Mouse (Mus musculus): ENCODE data around the gene Hbp1. TPM values are rescaled to one million over a fixed set of nuclear protein-coding genes. Genes with fewer than 3 reads are reported as not detected.

Hbp1 gene
- total RNA-seq, 2 experiments from 2014 or later, result 106 to 116 TPM

- DNase-seq, result no peak
These were observed 44.4 kb downstream of the Hbp1 start for GRCm38 (mm10) chr12:31905696-31906551.

DNA sequence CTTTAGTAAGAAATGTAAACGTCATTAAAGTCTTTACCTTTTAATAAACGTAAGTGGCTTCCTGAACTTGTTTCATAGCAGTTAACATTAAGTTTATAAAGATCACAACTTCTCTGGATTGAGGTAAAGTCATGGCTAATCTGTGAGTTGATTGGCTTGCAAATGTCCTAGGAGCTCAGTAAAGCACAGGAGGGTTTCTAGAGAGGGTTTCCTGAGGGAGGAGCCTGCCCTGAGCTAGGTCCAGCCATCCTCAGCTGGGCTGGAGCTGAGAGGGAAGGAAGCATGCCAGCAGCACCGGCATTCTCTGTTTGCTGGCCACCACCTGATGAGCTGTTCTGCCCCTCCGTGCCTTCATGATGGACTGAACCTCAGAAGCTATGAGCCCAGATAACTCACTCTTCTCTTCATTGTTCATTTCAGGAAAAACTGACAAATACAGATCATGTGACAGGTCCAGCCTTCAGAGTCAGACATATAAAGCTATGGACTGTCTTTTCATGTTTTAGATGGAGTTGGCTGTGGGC is 49.9 kb downstream of the Hbp1 start:
- DNase-seq, result no peak

DNA sequence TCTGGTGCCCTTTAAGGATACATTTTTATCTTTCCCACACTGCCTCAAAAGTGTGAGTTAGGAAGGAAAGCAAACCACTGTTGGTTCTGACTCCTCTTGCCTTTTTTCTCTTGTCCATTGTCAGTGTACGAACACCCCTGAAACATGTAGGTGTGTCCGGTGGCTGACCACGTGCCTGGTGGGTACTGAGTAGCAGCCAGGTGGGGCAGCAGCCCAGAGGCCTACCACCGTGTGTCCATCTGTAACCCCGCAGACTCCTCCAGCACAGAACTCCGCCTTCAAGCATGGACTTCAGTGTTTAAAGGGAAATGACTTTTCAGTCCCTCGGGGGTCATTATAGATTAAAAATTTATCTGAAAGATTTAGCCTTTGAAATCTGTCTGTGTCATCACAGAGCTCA is 52.9 kb downstream of the Hbp1 start:
- no peak for DNase-seq

DNA sequence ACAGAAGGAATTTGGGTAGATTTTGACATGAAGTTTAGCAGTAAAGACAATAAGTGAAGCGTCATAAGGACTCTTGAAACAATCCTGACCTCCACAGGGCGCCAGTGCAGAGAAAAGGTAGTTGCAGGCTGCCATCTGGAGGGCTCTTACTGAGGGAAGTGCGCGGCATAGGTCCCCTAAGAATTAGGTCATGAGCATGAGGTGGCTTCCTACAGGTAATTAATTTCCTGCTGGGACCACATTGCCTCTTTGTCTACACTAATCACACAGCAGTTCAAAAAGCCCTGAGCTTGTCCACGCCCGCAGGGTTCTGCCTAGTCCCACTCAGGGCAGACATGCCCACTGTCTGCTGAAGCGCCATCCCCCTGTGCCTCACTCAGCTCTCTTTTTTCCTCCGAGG is 53.3 kb downstream of the Hbp1 start:
- no peak for DNase-seq

DNA sequence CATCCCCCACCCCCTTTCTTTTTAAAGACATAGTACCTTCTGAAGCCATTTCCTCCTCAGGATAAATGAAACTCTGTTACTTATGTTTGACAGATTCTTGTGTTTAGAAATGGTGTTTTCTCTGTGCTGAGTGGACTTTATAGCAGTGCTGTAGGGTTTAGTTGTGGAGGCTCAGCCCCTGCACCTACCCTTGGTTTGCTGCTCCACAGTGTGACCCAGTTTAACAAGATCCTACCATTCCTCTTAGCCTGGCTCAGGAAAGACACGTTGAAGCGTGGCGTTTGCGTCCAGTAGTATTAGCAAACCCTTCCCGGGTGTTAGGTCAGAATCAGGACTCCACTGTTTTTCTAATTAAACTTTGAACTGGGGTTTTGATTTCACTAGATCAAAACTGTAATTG is 54.0 kb downstream of the Hbp1 start:
- DNase-seq, result no peak

DNA sequence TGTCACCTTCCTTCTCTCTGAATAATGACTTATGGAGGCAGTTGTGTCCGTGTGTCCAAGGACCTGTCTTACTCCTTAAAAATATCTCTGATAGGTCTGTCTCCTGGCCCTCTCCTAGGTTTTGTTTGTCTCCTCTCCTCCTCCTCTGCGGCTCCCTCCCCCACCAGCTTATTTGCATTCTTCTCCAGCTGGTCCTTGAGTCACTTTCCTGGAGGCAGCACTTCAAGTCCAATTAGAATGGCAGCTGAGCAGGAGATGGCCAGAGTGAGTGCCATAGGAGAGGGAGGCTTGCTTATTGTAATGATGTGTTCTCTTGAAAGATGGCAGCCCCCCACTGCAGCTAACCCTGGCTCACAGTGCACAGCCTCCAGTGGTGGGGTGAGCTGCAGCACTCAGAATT is 54.4 kb downstream of the Hbp1 start:
- DNase-seq, result no peak

DNA sequence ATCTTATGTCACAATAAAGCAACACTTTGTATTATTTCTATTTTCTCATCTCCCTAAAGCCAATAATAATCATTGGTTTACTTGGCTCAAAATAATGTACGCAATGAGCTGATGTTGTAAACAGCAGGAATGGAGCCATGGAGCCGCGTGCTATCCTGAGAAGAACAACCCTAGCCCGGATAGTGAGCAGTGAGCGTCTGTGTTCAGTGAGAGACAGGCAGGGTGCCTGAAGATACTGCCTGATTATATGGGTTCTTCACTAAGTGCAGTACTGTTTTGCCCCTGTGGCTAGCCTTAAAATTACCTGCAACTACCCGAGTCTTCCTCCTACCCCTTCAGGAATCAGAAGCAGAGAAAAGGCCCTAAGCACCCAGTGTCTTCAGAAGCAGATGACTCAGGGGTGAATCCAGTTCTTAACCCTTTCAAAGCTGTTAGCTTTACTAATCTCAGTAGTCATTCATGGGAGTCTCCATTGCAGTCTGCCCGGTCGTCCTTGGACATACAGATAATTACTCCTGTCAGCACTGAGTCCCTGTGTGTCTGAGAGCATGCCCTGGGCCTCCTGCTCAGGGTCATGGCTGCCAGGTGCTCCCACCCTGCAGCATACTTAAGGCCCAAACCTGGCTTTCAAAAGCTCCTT is 55.1 kb downstream of the Hbp1 start:
- DNase-seq, result no peak

DNA sequence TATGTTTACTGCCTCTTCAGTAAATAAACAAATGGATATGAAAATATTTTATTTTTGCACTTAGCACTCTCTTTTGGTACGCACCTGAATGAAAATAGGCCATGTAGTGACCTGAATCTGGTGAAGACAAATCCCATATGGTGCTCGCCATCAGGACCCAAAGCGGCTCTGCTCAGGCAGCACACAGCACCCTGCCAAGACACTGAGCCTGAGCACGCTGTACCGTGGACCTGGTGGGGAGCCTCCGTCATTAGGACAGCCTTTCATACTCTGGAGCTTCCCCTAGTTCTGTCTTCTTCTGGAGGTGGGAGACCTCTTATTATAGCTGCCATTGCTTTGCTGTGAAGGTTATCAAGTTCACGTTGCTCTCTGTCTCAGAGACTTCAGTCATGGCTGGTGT is 57.6 kb downstream of the Hbp1 start:
- no peak for DNase-seq

DNA sequence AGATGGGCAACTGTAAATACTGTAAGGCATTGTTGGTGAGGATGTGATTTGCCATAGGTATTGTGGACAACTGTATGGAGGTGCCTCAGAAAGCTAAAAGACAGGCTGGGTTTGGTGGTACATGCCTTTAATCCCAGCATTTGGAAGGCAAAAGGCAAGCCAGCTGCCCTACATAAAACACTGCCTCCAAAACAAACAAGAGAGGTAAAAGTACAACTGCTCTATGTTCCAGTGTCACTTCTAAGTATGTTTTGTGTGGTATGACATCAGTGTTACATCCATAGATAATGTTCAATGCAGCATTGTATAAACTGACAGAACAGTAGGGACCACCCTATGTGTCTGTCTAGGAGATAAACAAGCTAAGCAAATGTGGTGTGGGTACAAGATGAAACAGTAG is 58.3 kb downstream of the Hbp1 start:
- DNase-seq, result no peak

DNA sequence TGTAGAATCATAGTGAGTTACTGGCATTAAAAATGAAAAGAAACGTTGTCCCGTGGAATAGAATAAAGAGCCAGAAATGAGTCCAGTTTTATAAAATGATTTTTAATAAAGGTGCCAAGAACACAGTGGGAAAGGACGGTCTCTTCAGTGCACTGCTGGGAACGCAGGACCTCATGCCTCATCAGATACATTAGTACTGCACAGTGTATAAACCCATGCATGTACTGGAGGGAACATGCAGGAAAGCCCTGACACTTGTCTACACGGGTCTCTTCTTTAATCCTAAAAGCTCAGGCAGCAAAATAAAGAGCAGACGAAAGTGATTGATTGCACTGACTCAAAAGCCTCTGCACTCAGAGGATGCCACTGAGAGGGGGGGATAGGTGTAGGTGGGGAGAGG is 59.6 kb downstream of the Hbp1 start:
- no peak for DNase-seq

GRCm38 (mm10) chr12:31885844-31886606 is 64.3 kb downstream of the Hbp1 start:
- DNase-seq, result no peak

- no peak for DNase-seq
These were observed 65.3 kb downstream of the Hbp1 start for GRCm38 (mm10) chr12:31885084-31885483.

DNA sequence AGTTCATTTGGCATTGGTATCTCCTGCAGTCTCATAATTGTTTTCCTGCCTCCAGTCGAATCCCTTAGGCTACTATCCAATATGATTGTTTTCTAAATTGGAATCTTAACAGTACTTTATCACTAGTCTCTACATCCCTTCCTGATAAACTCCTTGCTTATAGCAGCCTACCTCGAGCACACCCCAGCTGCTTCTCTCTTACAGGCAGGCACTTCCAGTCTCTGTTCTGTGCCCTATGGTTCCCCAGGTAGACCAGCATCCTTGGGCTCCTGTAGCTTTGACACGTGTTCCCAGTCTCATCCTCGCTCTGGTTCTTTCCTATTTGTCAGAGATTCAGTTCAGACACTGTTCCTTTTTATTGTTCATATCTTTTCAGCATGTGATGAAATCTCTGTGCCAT is 66.0 kb downstream of the Hbp1 start:
- no peak for DNase-seq

- DNase-seq, result no peak
These were observed 67.6 kb downstream of the Hbp1 start for GRCm38 (mm10) chr12:31882736-31883135.

- DNase-seq, result no peak
These were observed 73.6 kb downstream of the Hbp1 start for GRCm38 (mm10) chr12:31876775-31877174.

Other genes starting within 250 kb of the Hbp1 start
- gene Gpr22, start 236.6 kb downstream of the Hbp1 start, total RNA-seq (2021), result 1 to 10 TPM; 4.5 to 5.9 TPM
- gene Prkar2b, start 110.8 kb upstream of the Hbp1 start, total RNA-seq (2021), result 100 to 1,000 TPM; 574 to 579 TPM

Data from adrenal gland, postnatal 10 days (tissue).